Mouse (Mus musculus) liver, embryonic 13.5 days (tissue): ENCODE results near the gene Crbn. TPM values are rescaled to one million over a fixed set of nuclear protein-coding genes. Genes with fewer than 3 reads are reported as not detected.

Experiments used
- ATAC-seq: fragments of 200-750 bp; cut with Nextera tagmentation; 2 replicates; pipeline ENCODE4 v1.8.0; 2017; ENCODE audit warnings: low read depth, mild to moderate bottlenecking, moderate number of reproducible peaks, moderate library complexity
- DNase-seq: peaks from one replicate; pipeline ENCODE4 v3.0.0; 2022
- H3K27ac ChIP-seq: fragments of 300-500 bp; sonication (generic); 2 replicates; pipeline ENCODE4 v1.5.1; 2015; ENCODE audit warnings: moderate library complexity, mild to moderate bottlenecking, inconsistent platforms
- H3K27me3 ChIP-seq: fragments of 300-500 bp; sonication (generic); 2 replicates; pipeline ENCODE4 v1.6.1; 2015; ENCODE audit warnings: mild to moderate bottlenecking, inconsistent platforms
- H3K36me3 ChIP-seq: fragments of 300-500 bp; sonication (generic); 2 replicates; pipeline ENCODE4 v1.6.1; 2015; ENCODE audit warnings: mild to moderate bottlenecking, inconsistent platforms
- H3K4me1 ChIP-seq: fragments of 300-500 bp; sonication (generic); replicated peaks from 2 replicates; pipeline ENCODE4 v1.6.1; 2015; ENCODE audit warnings: inconsistent platforms
- H3K4me2 ChIP-seq: fragments of 300-500 bp; sonication (generic); 2 replicates; pipeline ENCODE4 v1.6.1; 2015; ENCODE audit warnings: inconsistent platforms, mild to moderate bottlenecking, moderate library complexity
- H3K4me3 ChIP-seq: fragments of 300-500 bp; sonication (generic); replicated peaks from 2 replicates; pipeline ENCODE4 v1.5.1; 2015; ENCODE audit warnings: mild to moderate bottlenecking, inconsistent platforms
- H3K9ac ChIP-seq: fragments of 300-500 bp; sonication (generic); 2 replicates; pipeline ENCODE4 v1.6.1; 2015; ENCODE audit warnings: mild to moderate bottlenecking, inconsistent platforms
- H3K9me3 ChIP-seq: fragments of 300-500 bp; sonication (generic); replicated peaks from 2 replicates; pipeline ENCODE4 v1.6.1; 2016; ENCODE audit warnings: inconsistent platforms
- WGBS: fragments of 180-500 bp; shearing (Covaris S2); methylation state at CpG from one replicate; pipeline ENCODE4 v1.1.7; 2015; ENCODE audit not compliant: insufficient replicate concordance; 5-methylcytosine and 5-hydroxymethylcytosine counted together
- polyA plus RNA-seq: library from polyadenylated mRNA; unstranded; fragments of >200 nt; fragmentation: Nextera tagmentation; extraction: Ambion mirVana; gene quantifications from 2 replicates; pipeline ENCODE4 v1.2.1, GENCODE M21; 2015

Crbn gene
- polyA plus RNA-seq, 1 experiment from 2014 or later, result 21.4 TPM

GRCm38 (mm10) chr6:106732563-106732962 lies 67.3 kb downstream of the Crbn start:
- H3K4me3 ChIP-seq, result no peak overlapping the region
- H3K4me2 ChIP-seq, result no peak overlapping the region
- no peak for ATAC-seq
- no peaks in the 10 kb centered on the region for H3K27me3 ChIP-seq
- no peak overlapping the region for H3K27ac ChIP-seq
- WGBS, result 32% methylated on average over 4 of the region's 4 CpGs
- no peaks in the 10 kb centered on the region for H3K9me3 ChIP-seq
- no peak overlapping the region for H3K9ac ChIP-seq
- DNase-seq, result no peak
- H3K36me3 ChIP-seq, result no peaks in the 10 kb centered on the region
- no peaks in the 10 kb centered on the region for H3K4me1 ChIP-seq

Other genes starting within 250 kb of the Crbn start
- gene Il5ra, start 51.0 kb downstream of the Crbn start, polyA plus RNA-seq, result 0.09 and 0.10 TPM in 2 replicates
- gene Trnt1, start 31.0 kb downstream of the Crbn start, polyA plus RNA-seq, result 49.2 and 58.8 TPM in 2 replicates